9 mouse cellular contexts compared by ENCODE assay signal in genomic region chr17:71102571-71103551, GRCm38 (mm10).
DNase-seq lines count a peak whose midpoint lies in the region; ATAC-seq and TF ChIP-seq lines count a peak whose summit lies in the region.
"Had no signal": no experiment of that assay in that cellular context is flagged by ENCODE, and none has a peak within 500 bp of the region (broad histone marks: within the 10 kb centered on the region; RNA-seq: fewer than 3 reads in every experiment).

No protein-coding gene starts in this region.

- no peak overlapping the region for H3K4me2 ChIP-seq in limb, embryonic 14.5 days (replicated peaks; ENCODE audit: low read depth, low read length, severe bottlenecking)
- no peak overlapping the region for H3K4me2 ChIP-seq in midbrain, postnatal 0 days (ENCODE audit: low read depth, low read length, poor library complexity, severe bottlenecking)
- H3K4me2 ChIP-seq: neural tube, embryonic 13.5 days had no signal

- H3K9ac ChIP-seq in heart, adult 2 months (ENCODE audit: low read depth, low read length) = peak overlapping the region; percentile 32
- H3K9ac ChIP-seq in limb, embryonic 14.5 days (ENCODE audit: low read depth, low read length, severe bottlenecking) = no peak overlapping the region
- no peak overlapping the region for H3K9ac ChIP-seq in midbrain, postnatal 0 days (replicated peaks; ENCODE audit: low read length, poor library complexity, severe bottlenecking)
- H3K9ac ChIP-seq: neural tube, embryonic 13.5 days had no signal

- H3K4me1 ChIP-seq in heart, adult 2 months (ENCODE audit: control insufficient read depth, insufficient read depth, low read length) = peaks cover 10% of the 10 kb centered on the region
- H3K4me1 ChIP-seq in limb, embryonic 14.5 days (ENCODE audit: control insufficient read depth, insufficient read depth, low read length) = peaks cover 20% of the 10 kb centered on the region
- no peaks in the 10 kb centered on the region; the same call in 1 of the 2 replicates for H3K4me1 ChIP-seq in thymus, adult 2 months (replicated peaks; ENCODE audit: control insufficient read depth, insufficient read depth, low read length)
- H3K4me1 ChIP-seq in midbrain, postnatal 0 days (ENCODE audit: insufficient read depth, low read length) = no peaks in the 10 kb centered on the region
- H3K4me1 ChIP-seq: neural tube, embryonic 13.5 days had no signal

- 5% methylated on average over 17 of the region's 17 CpGs for WGBS in heart, adult 2 months
- 10% methylated on average over 17 of the region's 17 CpGs for WGBS in limb, embryonic 14.5 days
- WGBS in thymus, adult 2 months = 50% methylated on average over 17 of the region's 17 CpGs
- WGBS in midbrain, postnatal 0 days = 49% methylated on average over 17 of the region's 17 CpGs

- intact Hi-C loops in heart, adult 2 months (cut with DNase I) = no loop called here

- no peaks in the 10 kb centered on the region for H3K27me3 ChIP-seq in heart, adult 2 months (ENCODE audit: control insufficient read depth, insufficient read depth, low read length)
- no peaks in the 10 kb centered on the region for H3K27me3 ChIP-seq in limb, embryonic 14.5 days (ENCODE audit: control insufficient read depth, insufficient read depth, low read length)
- no peaks in the 10 kb centered on the region for H3K27me3 ChIP-seq in thymus, adult 2 months (ENCODE audit: control insufficient read depth, insufficient read depth, low read length)
- no peaks in the 10 kb centered on the region for H3K27me3 ChIP-seq in midbrain, postnatal 0 days (ENCODE audit: insufficient read depth, low read length)
- H3K27me3 ChIP-seq: neural tube, embryonic 13.5 days had no signal

- peak; percentile 62 for ATAC-seq in limb, embryonic 14.5 days (ENCODE audit: low FRiP score, low read depth)
- ATAC-seq in midbrain, postnatal 0 days (ENCODE audit: low FRiP score) = no peak

- TF ChIP-seq EP300 in heart, adult 2 months (IDR thresholded peaks at IDR 0.05; ENCODE audit: insufficient read depth, low read depth, low read length) = peak; percentile 60; the same call in 1 of the 2 replicates

- no peaks in the 10 kb centered on the region for H3K79me2 ChIP-seq in heart, adult 2 months (replicated peaks; ENCODE audit: control insufficient read depth, insufficient read depth, low read length)

- TF ChIP-seq POLR2A in heart, adult 2 months (IDR thresholded peaks at IDR 0.05; ENCODE audit: insufficient read depth, low read depth, low read length) = no peak
- TF ChIP-seq POLR2A in limb, embryonic 14.5 days (IDR thresholded peaks at IDR 0.05; ENCODE audit: borderline replicate concordance, extremely low read depth, insufficient read depth, insufficient read length) = no peak
- TF ChIP-seq POLR2A in thymus, adult 2 months (IDR thresholded peaks at IDR 0.05; ENCODE audit: control insufficient read depth, extremely low read depth, insufficient read depth, low read length, poor library complexity) = no peak

- DNase-seq in right cerebral cortex, adult 18-20 months = peak; percentile 8
- no peak for DNase-seq in right cerebral cortex, postnatal 4 days
- peak; percentile 36 to 53 for DNase-seq in heart, adult 2 months
- peak; percentile 46 for DNase-seq in limb, embryonic 14.5 days (ENCODE audit: low spot score)
- peak; percentile 48 for DNase-seq in telencephalon, adult 2 months (ENCODE audit: low read depth, low spot score)
- no peak for DNase-seq in thymus, postnatal 14 days
- no peak for DNase-seq in thymus, adult 2 months
- no peak for DNase-seq in midbrain, postnatal 0 days (ENCODE audit: low spot score)

- no peak overlapping the region for H3K4me3 ChIP-seq in heart, adult 2 months
- H3K4me3 ChIP-seq in limb, embryonic 14.5 days (replicated peaks; ENCODE audit: low read length) = no peak overlapping the region
- no peak overlapping the region for H3K4me3 ChIP-seq in thymus, adult 2 months (ENCODE audit: control insufficient read depth, insufficient read depth, low read length)
- no peak overlapping the region for H3K4me3 ChIP-seq in midbrain, postnatal 0 days (ENCODE audit: low read depth, low read length)
- H3K4me3 ChIP-seq: neural tube, embryonic 13.5 days had no signal

- peaks cover 32% of the 10 kb centered on the region for H3K36me3 ChIP-seq in heart, adult 2 months (ENCODE audit: control insufficient read depth, insufficient read depth, low read length)
- H3K36me3 ChIP-seq in limb, embryonic 14.5 days (ENCODE audit: control insufficient read depth, insufficient read depth, low read length) = no peaks in the 10 kb centered on the region
- H3K36me3 ChIP-seq in thymus, adult 2 months (ENCODE audit: control insufficient read depth, insufficient read depth, low read length) = no peaks in the 10 kb centered on the region
- H3K36me3 ChIP-seq in midbrain, postnatal 0 days (ENCODE audit: insufficient read depth, low read length) = no peaks in the 10 kb centered on the region
- H3K36me3 ChIP-seq: neural tube, embryonic 13.5 days had no signal

- no peak for TF ChIP-seq CTCF in heart, adult 2 months (IDR thresholded peaks at IDR 0.05)
- no peak for TF ChIP-seq CTCF in thymus, adult 2 months (IDR thresholded peaks at IDR 0.05; ENCODE audit: borderline replicate concordance, control insufficient read depth, extremely low read depth, insufficient read depth, low read length, poor library complexity)
- no peak for TF ChIP-seq CTCF in midbrain, postnatal 0 days (IDR thresholded peaks at IDR 0.05)

- no peaks in the 10 kb centered on the region for H3K9me3 ChIP-seq in limb, embryonic 14.5 days (ENCODE audit: control insufficient read depth, low read length)
- H3K9me3 ChIP-seq in midbrain, postnatal 0 days (ENCODE audit: low read length) = no peaks in the 10 kb centered on the region
- H3K9me3 ChIP-seq: neural tube, embryonic 13.5 days had no signal

- peak overlapping the region; percentile 57 for H3K27ac ChIP-seq in heart, adult 2 months
- peak overlapping the region; percentile 65 for H3K27ac ChIP-seq in limb, embryonic 14.5 days (replicated peaks; ENCODE audit: low read depth, low read length)
- no peak overlapping the region for H3K27ac ChIP-seq in thymus, adult 2 months (ENCODE audit: control insufficient read depth, insufficient read depth, low read length)
- no peak overlapping the region for H3K27ac ChIP-seq in midbrain, postnatal 0 days (ENCODE audit: low read depth, low read length)
- H3K27ac ChIP-seq: neural tube, embryonic 13.5 days had no signal

Comparison
In these comparisons a context has a peak if more than half of its experiments do, and no peak if none do; other contexts are left out.
1. DNase-seq: peak in right cerebral cortex, adult 18-20 months (single experiment), heart, adult 2 months (2 of 2), limb, embryonic 14.5 days (single experiment) and telencephalon, adult 2 months (single experiment); none in right cerebral cortex, postnatal 4 days (single experiment), thymus, postnatal 14 days (single experiment), thymus, adult 2 months (single experiment) and midbrain, postnatal 0 days (single experiment).
2. H3K27ac ChIP-seq: peak in heart, adult 2 months (single experiment) and limb, embryonic 14.5 days (single experiment); none in thymus, adult 2 months (single experiment) and midbrain, postnatal 0 days (single experiment).